Mouse (Mus musculus): Measurements from ENCODE around the gene Gm3411. TPM values are rescaled to one million over a fixed set of nuclear protein-coding genes. Genes with fewer than 3 reads are reported as not detected.
"Not testable (repeated sequence)": the region's sequence is repeated elsewhere in the genome, so short reads cannot be mapped to it uniquely, and the experiment has no call there.

Gm3411 gene
- total RNA-seq (2014; rRNA removed; ENCODE audit: low replicate concordance) (2.4 TPM in 1 of 2 replicates, not detected in the other), polyA plus RNA-seq (2015; fragmentation: Nextera tagmentation; extraction: Ambion mirVana) (1.0 and 1.1 TPM in 2 replicates)

- not testable (repeated sequence) for H3K9me3 ChIP-seq (replicated peaks; ENCODE audit: control insufficient read depth, low read length); ATAC-seq (ENCODE audit: insufficient read depth, low read depth); H3K36me3 ChIP-seq (replicated peaks; ENCODE audit: control insufficient read depth, insufficient read depth, low read length); H3K4me1 ChIP-seq (ENCODE audit: control insufficient read depth, insufficient read depth); H3K27me3 ChIP-seq (ENCODE audit: control insufficient read depth, insufficient read depth, low read length); H3K9ac ChIP-seq (replicated peaks; ENCODE audit: low read depth, low read length)
- Histone ChIP-seq H3K4me2 (ENCODE audit: low read depth, low read length) (peak within 1 kb of the TSS; percentile 65), H3K27ac (ENCODE audit: low read depth) (peak within 1 kb of the TSS; percentile 30; the same call in 1 of the 2 replicates), H3K4me3 (ENCODE audit: low read depth, low read length) (peak within 1 kb of the TSS; percentile 46)
- DNase-seq (ENCODE audit: low spot score) = peak; percentile 12
- under 1% methylated on average over 38 of the region's 57 CpGs for WGBS
These were observed at the start of gene Gm3411 for GRCm38 (mm10) chr14:6286931-6287715. Gm3411 (minus strand) TSS chr14:6287250.

GRCm38 (mm10) chr14:6304743-6305142 lies 17.7 kb upstream of the Gm3411 start, which contains the start of gene Gm21103:
Gm21103 (minus strand) TSS chr14:6304843.
- H3K9ac ChIP-seq (replicated peaks; ENCODE audit: low read depth, low read length); H3K27me3 ChIP-seq (ENCODE audit: control insufficient read depth, insufficient read depth, low read length); H3K27ac ChIP-seq (ENCODE audit: low read depth); ATAC-seq (ENCODE audit: insufficient read depth, low read depth); H3K9me3 ChIP-seq (replicated peaks; ENCODE audit: control insufficient read depth, low read length); H3K4me3 ChIP-seq (ENCODE audit: low read depth, low read length); H3K4me2 ChIP-seq (ENCODE audit: low read depth, low read length); H3K4me1 ChIP-seq (ENCODE audit: control insufficient read depth, insufficient read depth); DNase-seq (ENCODE audit: low spot score); H3K36me3 ChIP-seq (replicated peaks; ENCODE audit: control insufficient read depth, insufficient read depth, low read length): not testable (repeated sequence)
- 63% methylated on average over 2 of the region's 2 CpGs for WGBS

- WGBS = 81% methylated on average over 1 of the region's 2 CpGs
- H3K36me3 ChIP-seq (replicated peaks; ENCODE audit: control insufficient read depth, insufficient read depth, low read length); H3K4me2 ChIP-seq (ENCODE audit: low read depth, low read length); H3K9ac ChIP-seq (replicated peaks; ENCODE audit: low read depth, low read length); DNase-seq (ENCODE audit: low spot score); H3K9me3 ChIP-seq (replicated peaks; ENCODE audit: control insufficient read depth, low read length); H3K27me3 ChIP-seq (ENCODE audit: control insufficient read depth, insufficient read depth, low read length); H3K4me1 ChIP-seq (ENCODE audit: control insufficient read depth, insufficient read depth); H3K27ac ChIP-seq (ENCODE audit: low read depth); ATAC-seq (ENCODE audit: insufficient read depth, low read depth); H3K4me3 ChIP-seq (ENCODE audit: low read depth, low read length): not testable (repeated sequence)
These were observed 67.9 kb downstream of the Gm3411 start, which contains the start of gene Gm21560 for GRCm38 (mm10) chr14:6219192-6219591. Gm21560 (minus strand) TSS chr14:6219292.

Other genes starting within 250 kb of the Gm3411 start
- not detected in 2 replicates for gene Gm6337, start 229.0 kb downstream of the Gm3411 start, total RNA-seq (2014; rRNA removed; ENCODE audit: low replicate concordance)
- not detected in 2 replicates for gene Gm6337, start 229.0 kb downstream of the Gm3411 start, polyA plus RNA-seq (2015; fragmentation: Nextera tagmentation; extraction: Ambion mirVana)
- not detected in 2 replicates for gene Gm8206, start 193.3 kb downstream of the Gm3411 start, total RNA-seq (2014; rRNA removed; ENCODE audit: low replicate concordance)
- 0.11 and 0.23 TPM in 2 replicates for gene Gm8206, start 193.3 kb downstream of the Gm3411 start, polyA plus RNA-seq (2015; fragmentation: Nextera tagmentation; extraction: Ambion mirVana)
- 0.31 and 3.8 TPM in 2 replicates for gene Gm3468, start 178.6 kb downstream of the Gm3411 start, total RNA-seq (2014; rRNA removed; ENCODE audit: low replicate concordance)
- gene Gm3468, start 178.6 kb downstream of the Gm3411 start, polyA plus RNA-seq (2015; fragmentation: Nextera tagmentation; extraction: Ambion mirVana) = 0.62 and 1.1 TPM in 2 replicates
- gene Gm3476, start 161.4 kb downstream of the Gm3411 start, total RNA-seq (2014; rRNA removed; ENCODE audit: low replicate concordance) = not detected in 2 replicates
- not detected in 2 replicates for gene Gm3476, start 161.4 kb downstream of the Gm3411 start, polyA plus RNA-seq (2015; fragmentation: Nextera tagmentation; extraction: Ambion mirVana)
- 0.27 TPM in 1 of 2 replicates, not detected in the other for gene Gm21560, start 68.0 kb downstream of the Gm3411 start, total RNA-seq (2014; rRNA removed; ENCODE audit: low replicate concordance)
- not detected in 2 replicates for gene Gm21560, start 68.0 kb downstream of the Gm3411 start, polyA plus RNA-seq (2015; fragmentation: Nextera tagmentation; extraction: Ambion mirVana)
- gene Gm21103, start 17.6 kb upstream of the Gm3411 start, total RNA-seq (2014; rRNA removed; ENCODE audit: low replicate concordance) = not detected in 2 replicates
- 0.15 TPM in 1 of 2 replicates, not detected in the other for gene Gm21103, start 17.6 kb upstream of the Gm3411 start, polyA plus RNA-seq (2015; fragmentation: Nextera tagmentation; extraction: Ambion mirVana)
- gene Gm3618, start 56.4 kb upstream of the Gm3411 start, total RNA-seq (2014; rRNA removed; ENCODE audit: low replicate concordance) = not detected in 2 replicates
- gene Gm3618, start 56.4 kb upstream of the Gm3411 start, polyA plus RNA-seq (2015; fragmentation: Nextera tagmentation; extraction: Ambion mirVana) = not detected in 2 replicates
- gene Gm16440, start 103.1 kb upstream of the Gm3411 start, total RNA-seq (2014; rRNA removed; ENCODE audit: low replicate concordance) = not detected in 2 replicates
- gene Gm16440, start 103.1 kb upstream of the Gm3411 start, polyA plus RNA-seq (2015; fragmentation: Nextera tagmentation; extraction: Ambion mirVana) = not detected in 2 replicates
- 0.73 TPM in 1 of 2 replicates, not detected in the other for gene Gm3591, start 125.2 kb upstream of the Gm3411 start, total RNA-seq (2014; rRNA removed; ENCODE audit: low replicate concordance)
- gene Gm3591, start 125.2 kb upstream of the Gm3411 start, polyA plus RNA-seq (2015; fragmentation: Nextera tagmentation; extraction: Ambion mirVana) = 0.65 and 1.1 TPM in 2 replicates
- gene Gm3594, start 157.4 kb upstream of the Gm3411 start, total RNA-seq (2014; rRNA removed; ENCODE audit: low replicate concordance) = not detected in 2 replicates
- gene Gm3594, start 157.4 kb upstream of the Gm3411 start, polyA plus RNA-seq (2015; fragmentation: Nextera tagmentation; extraction: Ambion mirVana) = not detected in 2 replicates

Measured in heart, postnatal 0 days (tissue).